Mouse (Mus musculus): Measurements from ENCODE around the gene Rab4a. TPM values are rescaled to one million over a fixed set of nuclear protein-coding genes. Genes with fewer than 3 reads are reported as not detected.

Gene Rab4a
- total RNA-seq, 2 experiments from 2014 or later = 61.7 to 68.4 TPM

DNA sequence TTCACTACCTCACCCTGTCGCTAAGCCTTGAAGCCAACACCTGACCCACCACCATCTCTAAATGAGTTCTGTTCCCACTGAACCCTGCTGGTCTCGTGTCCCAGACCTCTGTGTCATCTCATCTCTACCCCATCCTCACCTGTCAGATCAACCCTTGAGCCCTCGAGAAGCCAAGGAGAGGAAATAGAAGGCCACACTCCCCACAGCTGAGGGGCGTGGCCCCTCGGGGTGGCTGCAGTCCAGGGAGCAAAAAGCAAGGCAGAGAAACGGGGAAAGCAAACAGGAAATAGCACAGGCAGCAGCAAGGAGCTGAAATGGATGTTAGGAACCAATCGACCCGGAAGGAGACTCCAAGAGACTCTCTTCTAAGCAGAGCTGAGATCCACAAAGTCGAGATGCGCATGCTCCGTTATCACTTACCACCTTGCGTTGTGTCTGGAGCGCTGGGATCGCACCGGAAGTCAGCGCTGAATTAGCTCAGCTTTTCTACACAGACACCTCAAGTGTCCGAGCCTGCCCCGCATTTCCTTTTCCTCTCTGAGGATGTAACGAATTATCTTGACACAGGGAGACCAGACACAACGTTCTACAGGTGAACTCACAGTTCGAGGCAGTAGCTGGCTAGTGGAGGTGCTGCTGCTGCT is 18.4 kb upstream of the Rab4a start:
- no peak for DNase-seq
- intact Hi-C loops (cut with DNase I) = no loop called here

DNA sequence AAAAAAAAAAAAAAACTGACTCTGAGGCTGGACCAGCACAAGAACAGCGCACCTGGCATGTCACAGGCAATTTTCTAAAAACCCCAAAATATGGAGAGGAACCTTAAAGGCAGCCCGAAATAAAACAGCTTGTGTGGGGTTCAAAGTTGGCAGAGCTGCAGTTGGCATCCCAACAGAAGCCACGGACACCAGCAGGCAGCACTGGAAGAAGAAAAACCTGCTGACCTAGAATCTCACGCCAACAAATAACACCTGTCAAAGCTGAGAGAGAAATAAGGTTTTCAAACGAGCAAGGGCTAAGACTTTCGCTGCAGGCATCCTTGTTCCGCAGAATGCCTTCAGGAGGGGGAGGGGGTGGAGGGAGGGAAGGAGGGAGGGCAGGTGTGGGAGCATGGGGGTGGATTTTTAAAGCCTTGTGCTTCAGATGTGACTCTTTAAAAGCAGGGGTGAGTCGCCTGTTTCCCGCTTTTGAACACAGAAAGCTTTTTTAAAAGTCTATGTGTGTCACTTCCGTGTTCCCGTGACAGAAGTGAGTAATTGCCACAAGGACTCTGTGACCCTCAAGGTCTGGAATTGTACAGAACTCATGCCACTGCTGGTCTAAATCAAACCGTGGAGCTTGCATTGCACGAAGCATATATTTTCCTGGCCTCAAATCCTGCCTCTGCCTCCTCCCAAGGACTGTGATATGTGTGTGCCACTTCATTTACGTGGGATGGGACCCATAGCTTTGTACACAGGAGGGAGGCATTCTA is 17.2 kb upstream of the Rab4a start:
- peak; percentile 27 for DNase-seq
- intact Hi-C loops (cut with DNase I) = no loop called here

DNA sequence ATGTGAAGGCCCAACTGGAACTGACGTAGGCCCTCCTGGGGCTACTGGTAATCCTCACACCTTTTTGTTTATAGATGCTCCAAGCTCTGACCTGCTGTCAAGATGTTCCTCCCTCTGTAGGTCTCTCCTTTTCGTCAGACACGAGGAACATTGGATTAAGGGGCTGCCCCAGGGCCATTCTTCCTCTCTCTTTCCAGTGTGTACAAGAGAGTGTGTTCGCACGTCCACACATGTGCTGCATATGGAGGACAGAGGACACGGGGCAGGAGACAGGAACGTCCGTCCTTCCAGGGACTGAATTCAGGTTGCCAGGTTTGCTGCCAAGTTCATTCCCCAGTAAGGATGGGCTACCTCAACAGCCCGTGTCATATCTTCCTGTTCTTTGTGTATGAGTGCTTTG is 16.3 kb upstream of the Rab4a start:
- intact Hi-C loops (cut with DNase I) = no loop called here

GRCm38 (mm10) chr8:123789970-123790369 is 15.8 kb upstream of the Rab4a start:
- peak; percentile 89 for DNase-seq
- intact Hi-C loops (cut with DNase I) = loop anchor here (5.0 kb wide), 1 partner anchor 117 kb away; no protein-coding TSS in a partner anchor

More for the DNA sequence above, 16.3 kb upstream of the Rab4a start:
- DNase-seq = no peak

- DNase-seq = no peak
Observed at GRCm38 (mm10) chr8:123791101-123791844, 14.5 kb upstream of the Rab4a start.

DNA sequence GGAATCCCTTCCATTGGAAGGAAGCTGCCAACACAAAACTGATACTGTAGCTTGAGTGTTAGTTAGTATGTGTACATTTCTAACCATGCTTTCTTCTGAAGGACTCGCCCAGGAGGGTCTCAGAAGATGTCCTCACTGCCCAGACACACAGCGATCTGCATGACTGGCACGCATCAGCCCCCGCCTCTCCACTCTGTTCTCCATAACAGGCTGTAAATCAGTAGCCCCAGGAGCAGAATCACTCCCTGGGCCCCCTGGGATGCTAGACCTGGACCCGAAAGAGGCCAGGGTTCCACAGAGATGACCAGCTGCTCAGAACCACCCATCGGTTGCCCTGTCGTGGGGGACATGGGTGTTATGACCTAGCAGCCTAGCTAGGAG is 13.9 kb upstream of the Rab4a start:
- no peak for DNase-seq
- intact Hi-C loops (cut with DNase I) = loop anchor here (5.0 kb wide), 1 partner anchor 115 kb away; no protein-coding TSS in a partner anchor

More at GRCm38 (mm10) chr8:123791101-123791844, 14.5 kb upstream of the Rab4a start:
- intact Hi-C loops (cut with DNase I) = loop anchor here (5.0 kb wide), 1 partner anchor 116 kb away; no protein-coding TSS in a partner anchor

DNA sequence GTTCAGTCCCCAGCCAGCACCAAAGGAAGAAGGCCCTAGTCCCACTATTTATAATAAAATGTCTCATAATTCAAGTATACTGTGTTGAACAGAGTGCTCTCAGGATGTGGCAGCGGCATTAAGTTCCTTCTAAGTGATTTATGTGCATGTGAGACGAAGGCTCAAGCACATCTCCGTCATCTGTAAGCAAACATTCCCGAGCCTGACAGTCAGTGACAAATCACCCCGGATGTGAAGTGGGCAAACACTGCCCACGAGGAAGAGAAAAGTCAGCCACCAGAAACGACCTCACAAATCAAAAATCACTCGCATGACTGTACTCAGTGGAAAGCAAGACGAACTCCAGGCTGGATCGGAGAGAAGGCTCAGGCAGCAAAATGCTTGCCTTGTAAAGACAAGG is 11.9 kb upstream of the Rab4a start:
- intact Hi-C loops (cut with DNase I) = loop anchor here (5.0 kb wide), 1 partner anchor 113 kb away; no protein-coding TSS in a partner anchor
- no peak for DNase-seq

GRCm38 (mm10) chr8:123794766-123795165 is 11.0 kb upstream of the Rab4a start:
- DNase-seq = no peak
- intact Hi-C loops (cut with DNase I) = loop anchor here (5.0 kb wide), 1 partner anchor 113 kb away; no protein-coding TSS in a partner anchor

DNA sequence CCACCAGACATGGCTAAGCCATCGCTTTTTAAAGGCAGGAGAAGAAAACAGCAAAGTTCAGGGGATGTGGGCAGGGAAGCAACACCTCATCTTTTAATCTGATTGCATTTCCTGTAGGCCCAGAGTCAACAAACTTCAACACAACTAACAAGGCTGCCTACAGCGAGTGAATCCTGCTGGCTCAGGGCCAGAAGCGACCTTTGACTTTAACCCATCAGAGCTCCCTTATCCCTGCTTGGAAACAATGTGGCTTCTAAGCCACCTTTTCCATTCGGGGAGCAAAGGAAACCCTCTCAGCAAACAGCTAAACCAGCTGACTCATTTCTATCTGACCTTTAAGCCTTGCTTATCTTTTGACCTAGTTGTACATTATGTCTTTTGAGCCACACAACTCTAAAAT is 9.0 kb upstream of the Rab4a start:
- intact Hi-C loops (cut with DNase I) = no loop called here
- DNase-seq = no peak

DNA sequence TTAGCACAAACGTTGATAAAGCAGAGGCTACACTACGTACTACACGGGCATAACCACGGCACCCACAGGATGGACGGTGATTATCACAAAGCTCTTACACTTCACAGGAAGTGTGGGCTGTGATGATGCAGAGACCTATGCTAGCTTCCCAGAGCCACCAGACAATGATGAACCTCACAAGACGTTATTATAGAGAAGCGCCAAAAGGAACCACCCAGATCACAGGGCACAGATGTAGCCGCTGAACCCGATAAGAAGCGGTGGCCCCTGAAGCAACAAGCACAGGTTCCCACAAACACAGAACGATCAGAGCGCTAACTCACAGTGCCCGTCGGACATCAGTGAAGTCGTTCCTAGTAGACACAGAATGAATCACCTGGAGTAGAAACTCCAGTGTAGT is 7.9 kb upstream of the Rab4a start:
- intact Hi-C loops (cut with DNase I) = no loop called here

GRCm38 (mm10) chr8:123799434-123799833 is 6.4 kb upstream of the Rab4a start:
- DNase-seq = no peak
- intact Hi-C loops (cut with DNase I) = no loop called here

More for the DNA sequence above, 7.9 kb upstream of the Rab4a start:
- no peak for DNase-seq

GRCm38 (mm10) chr8:123799885-123800284 is 5.9 kb upstream of the Rab4a start:
- DNase-seq = no peak
- intact Hi-C loops (cut with DNase I) = no loop called here

DNA sequence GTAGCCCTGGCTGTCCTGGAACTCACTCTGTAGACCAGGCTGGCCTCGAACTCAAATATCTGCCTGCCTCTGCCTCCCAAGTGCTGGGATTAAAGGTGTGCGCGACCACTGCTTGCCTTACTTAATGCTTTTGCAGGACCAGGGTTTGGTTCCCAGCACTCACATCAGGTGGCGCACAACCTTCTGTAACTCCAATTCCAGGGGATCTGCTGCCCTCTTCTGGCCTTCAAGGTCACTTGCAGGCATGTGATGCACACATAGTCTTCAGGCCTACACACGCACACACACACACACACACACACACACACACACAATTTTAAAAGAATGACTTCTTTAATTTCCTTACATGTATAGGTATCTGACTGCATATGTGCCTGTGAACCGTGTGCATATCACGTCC is 4.9 kb upstream of the Rab4a start:
- intact Hi-C loops (cut with DNase I) = no loop called here
- no peak for DNase-seq

GRCm38 (mm10) chr8:123801538-123801937 is 4.2 kb upstream of the Rab4a start:
- no peak for DNase-seq
- intact Hi-C loops (cut with DNase I) = no loop called here

DNA sequence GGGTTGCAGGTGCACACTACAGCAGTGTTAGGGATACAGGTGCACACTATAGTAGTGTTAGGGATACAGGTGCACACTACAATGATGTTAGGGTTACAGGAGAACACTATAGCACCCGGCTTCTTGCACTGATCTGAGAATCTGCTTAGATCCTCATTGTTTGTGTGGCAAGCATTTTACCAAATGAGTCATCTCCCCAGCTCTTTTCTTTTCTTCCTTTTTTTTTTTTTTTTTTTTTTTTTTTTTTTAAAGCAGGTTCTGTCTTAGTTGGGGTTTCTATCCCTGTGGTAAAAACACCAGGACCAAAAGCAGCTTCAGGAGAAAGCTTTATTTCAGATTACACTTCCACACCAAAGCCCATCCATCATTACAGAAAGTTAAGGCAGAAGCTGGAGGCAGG is 2.1 kb upstream of the Rab4a start:
- DNase-seq = no peak

DNA sequence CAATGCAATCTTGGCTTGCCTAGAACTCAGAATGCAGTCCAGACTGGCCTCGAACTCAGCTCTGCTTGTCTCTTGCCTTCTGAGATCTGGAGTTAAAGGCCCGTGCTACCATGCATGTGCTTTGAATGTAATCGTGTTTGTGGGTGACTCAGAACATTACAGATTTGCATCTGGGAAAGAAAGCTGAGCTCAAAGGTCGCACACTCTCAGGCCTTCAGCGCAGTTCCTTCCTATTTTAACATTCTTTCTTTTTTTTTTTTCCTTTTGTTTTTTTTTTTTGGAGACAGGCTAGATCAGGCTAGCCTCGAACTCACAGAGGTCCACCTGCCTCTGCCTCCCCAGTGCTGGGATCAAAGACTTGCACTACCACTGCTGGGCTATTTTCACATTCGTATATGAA is 1.2 kb upstream of the Rab4a start:
- no peak for DNase-seq
- intact Hi-C loops (cut with DNase I) = no loop called here

More for the DNA sequence above, 2.1 kb upstream of the Rab4a start:
- intact Hi-C loops (cut with DNase I) = no loop called here

DNA sequence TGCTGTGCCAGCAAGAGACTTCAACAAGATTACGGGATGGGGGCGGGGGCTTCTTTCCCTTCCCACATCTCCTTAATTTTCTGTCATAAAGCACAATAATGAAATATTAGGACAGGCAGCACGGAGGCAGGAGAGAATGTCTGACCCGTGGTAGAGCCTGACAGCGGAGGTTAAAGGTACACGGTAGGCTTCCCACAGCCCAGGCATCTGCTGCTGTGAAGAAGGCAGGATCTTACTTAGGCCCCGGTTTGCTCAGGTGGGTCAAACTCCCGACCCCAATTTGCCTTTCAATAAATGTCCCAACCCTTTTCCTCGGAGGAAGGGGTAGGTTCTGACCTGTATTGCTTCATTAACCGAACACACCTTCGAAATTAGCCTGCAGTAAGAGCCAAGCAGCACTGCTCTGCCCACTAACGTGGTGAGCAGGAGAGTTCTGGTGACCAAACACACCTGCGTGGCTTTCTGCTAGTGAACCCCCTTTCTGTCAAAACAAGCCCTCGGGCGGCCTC is 522 bp upstream of the Rab4a start:
- intact Hi-C loops (cut with DNase I) = no loop called here
- no peak for DNase-seq

- intact Hi-C loops (cut with DNase I) = no loop called here
- DNase-seq = no peak
Observed at GRCm38 (mm10) chr8:123806374-123806935, 670 bp downstream of the Rab4a start.

DNA sequence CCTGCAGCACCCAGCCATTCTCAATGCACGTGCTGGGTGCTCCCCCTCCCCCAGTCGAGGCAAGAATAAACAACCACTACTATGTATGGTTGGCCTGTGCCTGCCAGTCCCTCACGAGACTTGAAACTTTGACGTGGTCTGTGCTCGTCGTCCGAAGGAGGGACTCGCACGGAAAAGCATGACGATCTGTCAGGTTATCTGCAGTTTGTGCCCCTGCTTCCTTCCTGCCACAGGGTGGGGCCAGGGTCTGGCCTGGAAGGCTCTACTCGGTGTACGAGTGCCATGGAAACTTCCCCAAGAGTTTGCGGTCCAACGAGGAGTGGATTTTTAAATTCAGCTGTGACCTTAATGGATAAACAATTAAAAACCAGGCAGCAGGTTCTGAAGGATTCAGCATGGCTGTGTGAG is 1.2 kb downstream of the Rab4a start:
- intact Hi-C loops (cut with DNase I) = no loop called here

GRCm38 (mm10) chr8:123807852-123808573 is 2.2 kb downstream of the Rab4a start:
- intact Hi-C loops (cut with DNase I) = no loop called here

More for the DNA sequence above, 1.2 kb downstream of the Rab4a start:
- DNase-seq = no peak

More at GRCm38 (mm10) chr8:123807852-123808573, 2.2 kb downstream of the Rab4a start:
- no peak for DNase-seq
